34 mouse cellular contexts compared by ENCODE assay signal in the genomic region with DNA sequence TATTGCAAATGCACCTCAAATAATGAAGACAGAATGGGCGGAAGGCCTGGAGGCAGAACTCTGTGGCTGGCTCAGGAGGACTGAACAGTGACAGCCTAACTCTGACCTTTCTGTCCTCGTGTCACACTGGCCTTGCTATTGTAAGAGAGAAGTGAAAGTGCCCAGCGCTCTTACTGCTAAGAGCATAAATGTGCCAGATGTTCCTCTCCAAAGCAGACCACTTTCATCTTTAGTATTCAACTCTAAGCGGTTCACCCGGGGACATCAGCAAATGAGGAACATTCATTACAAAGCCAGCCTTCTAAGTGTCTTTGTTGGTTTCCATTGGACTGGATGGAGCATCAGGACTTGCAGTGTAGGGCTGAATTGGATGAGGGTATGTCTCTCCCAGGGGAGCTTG. TPM values are rescaled to one million over a fixed set of nuclear protein-coding genes. Genes with fewer than 3 reads are reported as not detected.
A peak's percentile ranks its signal among the peaks of the same experiment; 100 is the strongest.
DNase-seq lines count a peak whose midpoint lies in the region; ATAC-seq lines count a peak whose summit lies in the region.
"Had no signal": no experiment of that assay in that cellular context is flagged by ENCODE, and none has a peak within 500 bp of the region (broad histone marks: within the 10 kb centered on the region; RNA-seq: fewer than 3 reads in every experiment).

No protein-coding gene starts in this region.

- no peak overlapping the region for H3K4me2 ChIP-seq in heart, embryonic 11.5 days
- H3K4me2 ChIP-seq: embryonic facial prominence, embryonic 12.5 days; hindbrain, embryonic 13.5 days; limb, embryonic 15.5 days; midbrain, embryonic 13.5 days; neural tube, embryonic 13.5 days had no signal

- no peaks in the 10 kb centered on the region for H3K4me1 ChIP-seq in heart, embryonic 11.5 days (ENCODE audit: control insufficient read depth, insufficient read depth, low read length)
- H3K4me1 ChIP-seq: embryonic facial prominence, embryonic 12.5 days; hindbrain, embryonic 13.5 days; limb, embryonic 15.5 days; megakaryocyte, embryonic 14.5 days; midbrain, embryonic 13.5 days had no signal

- no peaks in the 10 kb centered on the region for H3K36me3 ChIP-seq in heart, embryonic 11.5 days (ENCODE audit: control insufficient read depth, insufficient read depth, low read length)
- H3K36me3 ChIP-seq: embryonic facial prominence, embryonic 12.5 days; G1E; hindbrain, embryonic 13.5 days; limb, embryonic 15.5 days; midbrain, embryonic 13.5 days; neural tube, embryonic 13.5 days had no signal

- H3K9ac ChIP-seq in heart, embryonic 11.5 days (ENCODE audit: low read depth, low read length): no peak overlapping the region
- H3K9ac ChIP-seq: embryonic facial prominence, embryonic 12.5 days; forebrain, postnatal 0 days; hindbrain, embryonic 13.5 days; limb, embryonic 15.5 days; midbrain, embryonic 13.5 days; neural tube, embryonic 13.5 days had no signal

- H3K27me3 ChIP-seq in heart, embryonic 11.5 days (ENCODE audit: control insufficient read depth, insufficient read depth, low read length): no peaks in the 10 kb centered on the region
- H3K27me3 ChIP-seq: embryonic facial prominence, embryonic 12.5 days; hindbrain, embryonic 13.5 days; limb, embryonic 15.5 days; megakaryocyte, embryonic 14.5 days; midbrain, embryonic 13.5 days; neural tube, embryonic 13.5 days; Patski had no signal

- DNase-seq in heart, adult 8-10 months (ENCODE audit: low spot score): peak; percentile 2
- DNase-seq in A20 (ENCODE audit: low read depth, low spot score): peak; percentile 87
- peak; percentile 17 to 21 for DNase-seq in monocyte, adult 2 months (ENCODE audit: low read depth in 1 of 2, low spot score in 2 of 2)
- no peak for DNase-seq in cerebellum, postnatal 14 days
- no peak for DNase-seq in frontal cortex, postnatal 10 days (ENCODE audit: low spot score in 2 of 2)
- DNase-seq in gastrocnemius, postnatal 25 days: no peak
- DNase-seq: adrenal gland, adult 2 months; cerebellum, adult 18-20 months; cerebellum, postnatal 25 days; forebrain, postnatal 0 days; heart, postnatal 36 days; kidney, adult 8-10 months; kidney, postnatal 10 days; left cerebral cortex, postnatal 4 days; lung, adult 18-20 months; lung, postnatal 14 days; right cerebral cortex, adult 18-20 months; thymus, postnatal 36 days had no signal

- 77% methylated on average over 5 of the region's 5 CpGs for WGBS in heart, embryonic 11.5 days (ENCODE audit: insufficient replicate concordance)

- no peak for ATAC-seq in heart, embryonic 11.5 days (replicated peaks; ENCODE audit: insufficient number of reproducible peaks, low FRiP score, low TSS enrichment)
- ATAC-seq in common myeloid progenitor, adult 5-6 weeks (replicated peaks; ENCODE audit: low read depth, poor library complexity, severe bottlenecking): peak; percentile 90
- ATAC-seq: forebrain, postnatal 0 days; inflammation-experienced regulatory T-cells, adult 6 months; midbrain, embryonic 13.5 days; Patski had no signal

- H3K9me3 ChIP-seq in heart, embryonic 11.5 days (replicated peaks; ENCODE audit: control insufficient read depth, low read length): no peaks in the 10 kb centered on the region
- H3K9me3 ChIP-seq: embryonic facial prominence, embryonic 12.5 days; hindbrain, embryonic 13.5 days; limb, embryonic 15.5 days; megakaryocyte, embryonic 14.5 days; midbrain, embryonic 13.5 days; neural tube, embryonic 13.5 days had no signal

- no peak overlapping the region for H3K27ac ChIP-seq in heart, embryonic 11.5 days (ENCODE audit: low read depth, low read length)
- H3K27ac ChIP-seq: embryonic facial prominence, embryonic 12.5 days; hindbrain, embryonic 13.5 days; limb, embryonic 15.5 days; midbrain, embryonic 13.5 days; neural tube, embryonic 13.5 days had no signal

- H3K4me3 ChIP-seq in heart, embryonic 11.5 days (ENCODE audit: low read depth, low read length): no peak overlapping the region
- H3K4me3 ChIP-seq: embryonic facial prominence, embryonic 12.5 days; hindbrain, embryonic 13.5 days; limb, embryonic 15.5 days; megakaryocyte, embryonic 14.5 days; midbrain, embryonic 13.5 days; neural tube, embryonic 13.5 days had no signal

RNA-seq across cellular contexts. Expression of a gene that starts 39.6 kb away (rescaled TPM):
- total RNA-seq in heart, adult 8-10 months (2022): not detected
- not detected in 2 replicates for polyA plus RNA-seq in heart, embryonic 11.5 days (2014; fragmentation: Nextera tagmentation; extraction: Ambion mirVana)
- not detected in 2 replicates for total RNA-seq in common myeloid progenitor, adult 5-6 weeks (2017)
- not detected for total RNA-seq in gastrocnemius, postnatal 25 days (2021)
- total RNA-seq: adrenal gland, adult 2 months; adrenal gland, postnatal 4 days; forebrain, postnatal 0 days; G1E; gastrocnemius, postnatal 4 days; heart, postnatal 36 days; layer of hippocampus, postnatal 14 days; left cerebral cortex, adult 8-10 months; left cerebral cortex, postnatal 4 days had no signal
- polyA plus RNA-seq: adrenal gland, adult 2 months; embryonic facial prominence, embryonic 12.5 days; forebrain, embryonic 11.5 days; forebrain, postnatal 0 days; G1E; hindbrain, embryonic 13.5 days; inflammation-experienced regulatory T-cells, adult 6 months; limb, embryonic 15.5 days; Patski had no signal

Comparison
In these comparisons a context has a peak if more than half of its experiments do, and no peak if none do; other contexts are left out.
1. DNase-seq: peak in heart, adult 8-10 months (single experiment), A20 (single experiment) and monocyte, adult 2 months (2 of 2); none in cerebellum, postnatal 14 days (0 of 2), frontal cortex, postnatal 10 days (0 of 2) and gastrocnemius, postnatal 25 days (single experiment).